Mouse (Mus musculus): Measurements from ENCODE around the gene Cyp2w1. TPM values are rescaled to one million over a fixed set of nuclear protein-coding genes. Genes with fewer than 3 reads are reported as not detected.
A peak's percentile ranks its signal among the peaks of the same experiment; 100 is the strongest.
"Not testable (repeated sequence)": the region's sequence is repeated elsewhere in the genome, so short reads cannot be mapped to it uniquely, and the experiment has no call there.

Cyp2w1 gene
- polyA plus RNA-seq, 1 experiment from 2014 or later = not detected

DNA sequence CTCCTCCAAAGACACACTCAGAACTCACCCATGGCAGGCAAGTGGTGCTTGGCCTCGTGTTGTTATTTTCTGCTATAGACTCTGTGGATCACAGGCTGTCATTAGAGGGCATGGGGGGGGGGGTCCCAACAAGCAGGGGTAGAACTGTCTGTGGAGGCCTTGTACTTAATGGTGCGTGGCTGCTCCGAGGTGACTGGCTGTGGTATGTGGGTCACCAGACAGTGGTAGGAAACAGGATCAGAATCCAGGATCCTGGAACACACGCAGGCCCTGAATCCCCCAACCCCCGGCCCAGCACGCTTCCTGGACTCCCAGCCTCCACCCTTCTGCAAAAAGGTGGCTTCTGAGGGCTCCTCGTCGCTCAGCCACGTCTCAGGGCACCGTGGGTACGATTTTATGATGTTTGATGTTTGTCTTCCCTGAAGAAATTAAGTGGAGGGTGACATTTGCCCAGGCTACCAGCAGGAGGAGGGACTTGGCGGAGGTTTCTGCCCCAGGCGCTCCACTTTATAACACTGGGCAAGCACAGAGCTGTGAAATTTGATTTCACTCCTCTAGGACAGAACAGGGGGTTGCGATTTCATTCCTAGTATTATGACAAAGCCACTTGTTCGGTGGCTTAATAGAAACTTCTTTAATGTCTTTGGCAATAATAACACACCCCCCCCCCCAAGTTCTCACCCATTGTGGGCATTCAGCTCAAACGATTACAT is 19.0 kb upstream of the Cyp2w1 start:
- no peak overlapping the region for H3K9ac ChIP-seq
- no peak overlapping the region for H3K4me2 ChIP-seq
- H3K27ac ChIP-seq = no peak overlapping the region
- no peak overlapping the region for H3K4me3 ChIP-seq
- H3K4me1 ChIP-seq = no peaks in the 10 kb centered on the region
- no peaks in the 10 kb centered on the region for H3K9me3 ChIP-seq (replicated peaks)
- WGBS = 84% methylated on average over 16 of the region's 16 CpGs
- no peak for ATAC-seq
- H3K36me3 ChIP-seq (ENCODE audit: poor library complexity, severe bottlenecking) = peaks cover 41% of the 10 kb centered on the region
- H3K27me3 ChIP-seq = no peaks in the 10 kb centered on the region; the same call in 1 of the 2 replicates

DNA sequence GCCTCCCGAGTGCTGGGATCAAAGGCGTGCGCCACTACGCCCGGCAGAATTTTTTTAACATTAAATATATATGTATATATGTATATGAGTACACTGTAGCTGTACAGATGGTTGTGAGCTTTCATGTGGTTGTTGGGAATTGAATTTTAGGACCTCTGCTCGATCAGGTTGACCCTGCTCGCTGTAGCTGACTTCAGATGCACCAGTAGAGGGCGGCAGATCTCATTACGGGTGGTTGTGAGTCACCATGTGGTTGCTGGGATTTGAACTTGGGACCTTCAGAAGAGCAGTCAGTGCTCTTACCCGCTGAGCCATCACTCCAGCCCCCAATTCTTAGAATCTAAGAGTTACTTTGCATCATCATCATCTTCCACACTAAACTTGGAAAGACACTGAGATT is 18.0 kb upstream of the Cyp2w1 start:
- not testable (repeated sequence) for H3K27me3 ChIP-seq; H3K27ac ChIP-seq; H3K4me3 ChIP-seq; H3K9me3 ChIP-seq (replicated peaks); H3K9ac ChIP-seq; ATAC-seq; H3K4me1 ChIP-seq; H3K4me2 ChIP-seq
- WGBS = 91% methylated on average over 10 of the region's 10 CpGs
- H3K36me3 ChIP-seq (ENCODE audit: poor library complexity, severe bottlenecking) = peaks cover 50% of the 10 kb centered on the region

DNA sequence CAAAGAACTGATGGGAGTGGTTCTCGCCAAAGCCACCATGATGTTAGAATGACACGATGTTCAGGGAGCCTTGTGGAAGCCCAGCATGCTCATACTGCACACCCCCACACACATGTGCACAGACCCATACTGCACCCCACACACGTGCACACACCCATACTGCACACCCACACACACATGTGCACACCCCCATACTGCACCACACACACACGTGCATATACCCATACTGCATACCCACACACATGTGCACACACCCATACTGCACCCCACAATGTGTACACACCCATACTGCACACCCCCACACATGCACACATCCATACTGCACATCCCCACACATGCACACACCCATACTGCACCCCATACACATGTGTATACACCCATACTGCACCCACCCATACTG is 16.8 kb upstream of the Cyp2w1 start:
- Histone ChIP-seq H3K4me3 (no peak overlapping the region), H3K4me2 (no peak overlapping the region), H3K27me3 (no peaks in the 10 kb centered on the region), H3K36me3 (ENCODE audit: poor library complexity, severe bottlenecking) (peaks cover 63% of the 10 kb centered on the region), H3K4me1 (no peaks in the 10 kb centered on the region), H3K27ac (no peak overlapping the region), H3K9me3 (replicated peaks) (no peaks in the 10 kb centered on the region), H3K9ac (no peak overlapping the region)
- 91% methylated on average over 4 of the region's 4 CpGs for WGBS
- peak; percentile 29; the same call in 1 of the 2 replicates for ATAC-seq

DNA sequence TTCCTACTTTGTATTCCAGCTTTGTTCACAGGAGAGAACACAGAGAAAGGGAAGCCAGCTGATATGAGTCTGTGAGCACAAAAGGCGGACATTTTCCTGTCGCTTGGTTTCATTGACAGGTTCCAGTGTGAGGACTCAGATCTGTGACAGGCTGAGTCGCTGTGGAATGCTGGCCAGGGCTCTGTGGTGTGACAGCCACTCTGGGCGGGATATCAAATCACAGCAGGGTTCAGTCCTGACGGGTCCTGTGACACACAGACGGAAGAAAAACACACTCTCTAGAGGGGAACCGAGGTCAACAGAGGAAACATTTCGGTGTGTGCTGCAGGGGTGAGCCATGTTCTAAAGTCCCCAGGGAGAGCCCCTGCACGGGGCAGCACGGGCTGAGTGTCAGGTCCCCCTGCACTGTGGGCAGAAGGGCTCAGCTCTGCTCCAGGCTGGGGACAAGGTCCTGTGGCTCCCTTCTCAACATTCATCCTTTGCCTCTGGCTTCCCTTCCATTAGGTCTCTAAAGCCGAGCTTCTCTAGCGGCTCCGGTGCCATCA is 14.5 kb upstream of the Cyp2w1 start:
- H3K36me3 ChIP-seq (ENCODE audit: poor library complexity, severe bottlenecking) = peaks cover 83% of the 10 kb centered on the region
- H3K4me2 ChIP-seq = no peak overlapping the region
- no peak for ATAC-seq
- H3K4me1 ChIP-seq = no peaks in the 10 kb centered on the region
- no peaks in the 10 kb centered on the region for H3K27me3 ChIP-seq
- 81% methylated on average over 13 of the region's 13 CpGs for WGBS
- H3K9ac ChIP-seq = no peak overlapping the region
- no peak overlapping the region for H3K27ac ChIP-seq
- H3K4me3 ChIP-seq = no peak overlapping the region
- H3K9me3 ChIP-seq (replicated peaks) = no peaks in the 10 kb centered on the region

DNA sequence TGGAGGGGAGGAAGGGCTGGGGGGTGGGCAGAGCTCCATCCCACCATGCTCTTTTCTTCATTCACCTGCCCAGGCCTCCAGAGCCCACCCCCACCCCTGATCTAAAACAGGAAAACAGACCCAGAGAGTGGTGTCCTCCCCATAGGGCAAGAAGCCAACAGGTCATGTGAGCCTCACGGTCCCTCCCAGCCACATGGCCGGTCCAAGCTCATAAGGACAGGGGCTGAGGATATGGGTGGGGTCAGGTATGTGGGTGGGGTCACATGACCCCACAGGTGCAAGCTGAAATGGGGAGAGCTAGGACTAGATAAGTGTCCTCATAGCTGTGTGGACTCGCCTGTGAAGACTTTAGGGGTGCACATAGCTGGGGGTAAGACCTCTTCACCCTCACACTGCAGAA is 14.0 kb upstream of the Cyp2w1 start:
- no peak overlapping the region for H3K27ac ChIP-seq
- no peak overlapping the region for H3K9ac ChIP-seq
- no peak overlapping the region for H3K4me2 ChIP-seq
- no peaks in the 10 kb centered on the region for H3K9me3 ChIP-seq (replicated peaks)
- no peaks in the 10 kb centered on the region for H3K27me3 ChIP-seq
- WGBS = 88% methylated on average over 3 of the region's 3 CpGs
- peaks cover 84% of the 10 kb centered on the region for H3K36me3 ChIP-seq (ENCODE audit: poor library complexity, severe bottlenecking)
- H3K4me1 ChIP-seq = peaks cover 1% of the 10 kb centered on the region
- H3K4me3 ChIP-seq = no peak overlapping the region
- ATAC-seq = no peak

DNA sequence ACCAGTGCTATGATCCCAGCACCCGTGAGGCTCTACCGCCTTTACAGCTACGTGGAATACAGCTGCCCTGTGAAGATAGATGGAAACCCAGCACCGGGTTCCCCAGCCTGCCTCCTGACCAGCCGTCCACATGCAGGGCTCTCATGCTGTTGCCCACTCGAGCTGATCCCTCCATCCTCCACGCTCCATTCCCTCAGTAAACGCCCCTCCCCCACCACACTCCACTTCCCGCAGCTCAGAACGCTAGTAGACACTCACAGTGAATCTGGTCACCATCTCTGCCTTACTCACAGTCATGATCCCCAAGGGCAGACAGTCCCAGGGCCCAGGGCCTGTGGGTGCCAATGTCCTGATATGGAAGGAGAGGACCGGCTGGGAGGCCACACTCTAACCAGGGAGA is 13.5 kb upstream of the Cyp2w1 start:
- Histone ChIP-seq H3K4me3 (no peak overlapping the region), H3K9ac (no peak overlapping the region; the same call in 1 of the 2 replicates), H3K27me3 (no peaks in the 10 kb centered on the region), H3K9me3 (replicated peaks) (no peaks in the 10 kb centered on the region), H3K4me1 (peaks cover 6% of the 10 kb centered on the region), H3K36me3 (ENCODE audit: poor library complexity, severe bottlenecking) (peaks cover 84% of the 10 kb centered on the region), H3K27ac (no peak overlapping the region), H3K4me2 (no peak overlapping the region)
- ATAC-seq = no peak
- WGBS = 87% methylated on average over 11 of the region's 11 CpGs

DNA sequence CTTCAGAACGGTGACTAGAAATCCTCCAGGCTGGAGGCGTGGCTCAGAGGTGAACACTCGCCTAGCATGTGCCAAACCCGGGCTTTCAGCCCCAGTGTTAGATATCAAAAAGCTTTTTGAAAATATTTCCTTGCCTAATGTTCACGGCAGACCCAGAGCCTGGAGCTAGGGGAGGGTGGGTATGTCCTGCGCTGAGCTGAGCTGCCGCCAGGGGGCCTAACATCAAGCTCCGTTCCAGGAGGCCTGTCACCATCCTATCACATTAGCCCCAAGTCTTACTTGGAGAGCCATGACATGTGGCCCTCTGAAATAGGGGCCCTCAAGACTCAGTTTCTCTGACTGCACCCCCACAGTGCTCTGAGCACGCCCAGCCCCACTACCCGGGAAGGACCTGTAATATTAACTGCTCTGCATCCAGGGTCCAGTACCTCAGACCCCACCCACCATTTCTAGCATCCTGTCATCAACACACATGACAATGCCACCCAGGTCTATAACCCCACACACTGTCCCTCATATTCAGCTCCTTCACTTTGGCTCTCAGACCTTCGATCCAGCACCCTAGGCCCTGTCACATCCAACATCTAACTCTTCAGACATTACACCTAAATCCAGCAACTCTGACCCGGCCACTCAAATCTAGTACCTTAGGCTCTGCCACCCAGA is 8.3 kb upstream of the Cyp2w1 start:
- Histone ChIP-seq H3K27me3 (0 out of 2 replicates have a peak, but pooled peaks cover 4% of the 10 kb centered on the region), H3K36me3 (ENCODE audit: poor library complexity, severe bottlenecking) (peaks cover 36% of the 10 kb centered on the region), H3K4me1 (peaks cover 14% of the 10 kb centered on the region), H3K27ac (peak overlapping the region; percentile 67; the same call in 1 of the 2 replicates), H3K4me3 (peak overlapping the region; percentile 66), H3K9ac (peak overlapping the region; percentile 78), H3K9me3 (replicated peaks) (no peaks in the 10 kb centered on the region), H3K4me2 (peak overlapping the region; percentile 93)
- WGBS = 7% methylated on average over 12 of the region's 12 CpGs
- peak; percentile 86 for ATAC-seq

DNA sequence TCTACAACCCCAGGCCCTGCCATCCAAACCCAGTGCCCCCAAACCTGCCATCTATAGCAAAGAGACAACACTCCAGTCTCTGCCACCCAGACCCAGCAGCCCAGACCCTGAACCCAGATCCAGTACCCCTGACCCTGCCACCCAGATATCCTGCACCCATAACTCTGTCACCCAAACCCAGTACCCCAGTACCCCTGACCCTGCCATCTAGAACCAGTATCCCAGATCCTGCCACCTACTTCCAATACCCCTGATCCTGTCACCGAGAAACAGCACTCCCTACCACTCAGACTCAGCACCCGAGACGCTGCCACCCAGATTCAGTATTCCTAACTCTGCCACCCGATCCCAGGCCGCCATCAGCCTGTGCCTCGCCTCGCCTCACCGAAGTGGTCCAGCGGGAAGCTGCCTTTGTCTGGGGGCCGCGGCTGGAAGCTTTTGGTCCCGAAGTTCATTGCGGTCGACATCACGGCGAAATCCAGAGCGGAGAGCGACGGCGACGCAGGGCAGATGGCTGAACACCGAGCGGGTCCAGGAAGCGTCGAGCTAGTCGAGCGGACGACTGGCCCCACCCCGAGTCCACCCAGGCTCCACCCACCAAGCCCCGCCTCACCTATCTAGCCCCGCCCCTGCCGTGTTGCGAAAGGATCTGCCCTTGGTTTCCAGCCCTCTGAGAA is 7.6 kb upstream of the Cyp2w1 start:
- Histone ChIP-seq H3K36me3 (ENCODE audit: poor library complexity, severe bottlenecking) (peaks cover 29% of the 10 kb centered on the region), H3K9ac (peak overlapping the region; percentile 78), H3K4me2 (peak overlapping the region; percentile 93), H3K27me3 (0 out of 2 replicates have a peak, but pooled peaks cover 4% of the 10 kb centered on the region), H3K27ac (peak overlapping the region; percentile 67), H3K4me3 (peak overlapping the region; percentile 66), H3K9me3 (replicated peaks) (no peaks in the 10 kb centered on the region), H3K4me1 (peaks cover 14% of the 10 kb centered on the region)
- peak; percentile 91 for ATAC-seq
- under 1% methylated on average over 33 of the region's 33 CpGs for WGBS

DNA sequence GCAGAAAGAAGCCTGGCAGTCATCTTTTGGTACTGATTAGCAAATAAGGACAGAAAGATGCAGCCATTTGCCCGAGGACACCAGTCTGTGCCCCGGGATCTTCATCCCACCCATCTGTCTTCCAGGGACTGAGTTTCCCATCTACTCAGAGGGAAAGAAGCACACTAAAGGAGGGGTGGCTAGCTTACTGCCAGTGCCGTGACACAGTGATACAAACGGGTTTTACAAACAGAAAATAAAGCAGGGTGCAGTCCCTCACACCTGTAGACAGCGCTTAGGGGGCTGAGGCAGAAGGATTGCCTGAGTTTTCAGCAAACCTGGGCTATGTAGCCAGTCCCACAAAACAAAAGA is 7.1 kb upstream of the Cyp2w1 start:
- Histone ChIP-seq H3K27me3 (0 out of 2 replicates have a peak, but pooled peaks cover 4% of the 10 kb centered on the region), H3K36me3 (ENCODE audit: poor library complexity, severe bottlenecking) (peaks cover 24% of the 10 kb centered on the region), H3K4me3 (peak overlapping the region; percentile 66), H3K9ac (0 out of 2 replicates have a peak overlapping the region, but pooled peaks have one; percentile 26), H3K4me2 (peak overlapping the region; percentile 93), H3K9me3 (replicated peaks) (no peaks in the 10 kb centered on the region), H3K4me1 (peaks cover 14% of the 10 kb centered on the region), H3K27ac (no peak overlapping the region)
- ATAC-seq = peak; percentile 34; the same call in 1 of the 2 replicates
- 7% methylated on average over 5 of the region's 5 CpGs for WGBS

DNA sequence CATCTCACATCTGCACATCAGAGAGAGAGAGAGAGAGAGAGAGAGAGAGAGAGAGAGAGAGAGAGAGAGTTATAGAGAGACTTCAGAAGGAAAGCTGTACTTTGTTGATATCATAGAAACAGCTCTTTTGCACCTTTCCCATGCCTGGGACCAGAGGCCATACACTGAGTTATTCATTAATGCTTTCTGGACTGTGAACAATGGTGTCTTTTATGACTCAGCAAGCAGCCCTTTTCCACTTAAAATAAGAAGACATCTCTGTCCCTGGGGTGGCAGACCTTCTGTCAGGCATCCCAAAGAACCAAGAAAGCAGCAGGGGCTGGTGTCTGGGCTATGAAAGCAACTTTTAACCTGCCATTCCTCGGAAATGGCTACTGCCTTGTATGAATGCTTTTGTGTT is 5.2 kb upstream of the Cyp2w1 start:
- no peak overlapping the region for H3K9ac ChIP-seq
- no peaks in the 10 kb centered on the region for H3K9me3 ChIP-seq (replicated peaks)
- H3K4me2 ChIP-seq = no peak overlapping the region
- peaks cover 7% of the 10 kb centered on the region for H3K36me3 ChIP-seq (ENCODE audit: poor library complexity, severe bottlenecking)
- no peak for ATAC-seq
- 0 out of 2 replicates have a peak, but pooled peaks cover 10% of the 10 kb centered on the region for H3K27me3 ChIP-seq
- H3K27ac ChIP-seq = no peak overlapping the region
- WGBS = 57% methylated on average over 1 of the region's 1 CpGs
- peaks cover 14% of the 10 kb centered on the region for H3K4me1 ChIP-seq
- no peak overlapping the region for H3K4me3 ChIP-seq

DNA sequence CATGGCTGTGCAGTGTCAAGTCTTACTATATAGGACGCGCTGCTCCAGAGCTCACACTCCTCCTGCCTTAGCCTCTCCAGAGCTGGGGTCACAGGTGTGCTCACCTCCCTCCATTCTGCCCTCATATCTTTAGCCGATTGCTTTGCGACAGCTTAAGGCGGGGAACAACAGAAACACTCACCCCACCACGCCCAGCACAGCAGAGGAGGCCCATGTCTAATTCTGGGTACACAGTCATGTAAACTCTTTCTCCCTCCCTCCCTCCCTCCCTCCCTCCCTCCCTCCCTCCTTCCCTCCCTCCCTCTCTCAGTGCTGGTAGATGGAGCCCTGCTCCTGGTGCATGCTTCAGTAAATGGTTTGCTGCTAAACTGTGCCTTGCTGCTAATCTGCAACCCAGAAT is 2.7 kb upstream of the Cyp2w1 start:
- 0 out of 2 replicates have a peak, but pooled peaks cover 13% of the 10 kb centered on the region for H3K27me3 ChIP-seq
- 82% methylated on average over 6 of the region's 6 CpGs for WGBS
- H3K4me3 ChIP-seq = no peak overlapping the region
- H3K9ac ChIP-seq = no peak overlapping the region
- no peak overlapping the region for H3K4me2 ChIP-seq
- H3K27ac ChIP-seq = no peak overlapping the region
- 0 out of 2 replicates have a peak, but pooled peaks cover 2% of the 10 kb centered on the region for H3K4me1 ChIP-seq
- no peaks in the 10 kb centered on the region for H3K36me3 ChIP-seq (ENCODE audit: poor library complexity, severe bottlenecking)
- ATAC-seq = no peak
- H3K9me3 ChIP-seq (replicated peaks) = no peaks in the 10 kb centered on the region

DNA sequence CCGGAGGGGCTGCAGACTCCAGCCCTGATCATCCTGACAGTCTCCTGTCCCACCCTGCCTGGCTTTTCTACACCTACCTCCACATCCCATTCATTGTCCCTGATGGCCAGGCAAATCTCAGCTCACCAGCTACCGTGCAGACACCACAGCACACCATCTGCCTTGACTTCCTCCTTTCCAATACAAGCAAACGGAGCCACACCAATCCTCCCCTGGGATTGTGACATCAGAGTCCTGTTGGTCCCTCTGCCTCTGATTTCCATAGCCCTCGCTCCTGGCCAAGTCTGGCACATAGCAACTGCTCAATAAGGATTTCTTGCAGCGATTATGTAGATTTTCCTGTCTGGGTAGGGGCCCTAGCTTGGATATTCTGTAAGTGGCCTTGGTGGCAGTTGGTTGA is 1.3 kb upstream of the Cyp2w1 start, which contains the start of gene Cox19:
Cox19 (minus strand) TSS at position 285 of the 400 bp plus-strand sequence.
- no peaks in the 10 kb centered on the region for H3K36me3 ChIP-seq (ENCODE audit: poor library complexity, severe bottlenecking)
- no peaks in the 10 kb centered on the region for H3K4me1 ChIP-seq
- no peak within 1 kb of the TSS for H3K4me3 ChIP-seq
- H3K27me3 ChIP-seq = 0 out of 2 replicates have a peak, but pooled peaks cover 13% of the 10 kb centered on the region
- no peak within 1 kb of the TSS for H3K9ac ChIP-seq
- no peaks in the 10 kb centered on the region for H3K9me3 ChIP-seq (replicated peaks)
- WGBS = 62% methylated on average over 5 of the region's 5 CpGs
- H3K27ac ChIP-seq = no peak within 1 kb of the TSS
- ATAC-seq = no peak
- H3K4me2 ChIP-seq = no peak within 1 kb of the TSS

Data from forebrain, embryonic 13.5 days (tissue).